Mouse (Mus musculus) brain, embryonic 14.5 days (tissue): ENCODE measurements at regions not wholly inside any gene's neighbourhood (a gene's known extent, or its start where the extent isn't known, plus 50 kb on each side); places are given as distances from the start of the nearest gene placed in this dataset.

Experiments
- CTCF ChIP-seq: fragments of 200-500 bp; IDR thresholded peaks from 2 replicates; pipeline ENCODE4 v1.5.1; 2012; ENCODE audit warnings: inconsistent platforms, mild to moderate bottlenecking, moderate library complexity, borderline replicate concordance; ENCODE audit not compliant: insufficient read depth, insufficient read length; ENCODE audit errors: extremely low read depth
- POLR2A ChIP-seq: fragments of 200-500 bp; IDR thresholded peaks from 2 replicates; pipeline ENCODE4 v1.6.1; 2012; ENCODE audit warnings: mild to moderate bottlenecking, inconsistent platforms, borderline replicate concordance; ENCODE audit not compliant: poor library complexity, insufficient read depth, insufficient read length, severe bottlenecking; ENCODE audit errors: extremely low read depth

DNA sequence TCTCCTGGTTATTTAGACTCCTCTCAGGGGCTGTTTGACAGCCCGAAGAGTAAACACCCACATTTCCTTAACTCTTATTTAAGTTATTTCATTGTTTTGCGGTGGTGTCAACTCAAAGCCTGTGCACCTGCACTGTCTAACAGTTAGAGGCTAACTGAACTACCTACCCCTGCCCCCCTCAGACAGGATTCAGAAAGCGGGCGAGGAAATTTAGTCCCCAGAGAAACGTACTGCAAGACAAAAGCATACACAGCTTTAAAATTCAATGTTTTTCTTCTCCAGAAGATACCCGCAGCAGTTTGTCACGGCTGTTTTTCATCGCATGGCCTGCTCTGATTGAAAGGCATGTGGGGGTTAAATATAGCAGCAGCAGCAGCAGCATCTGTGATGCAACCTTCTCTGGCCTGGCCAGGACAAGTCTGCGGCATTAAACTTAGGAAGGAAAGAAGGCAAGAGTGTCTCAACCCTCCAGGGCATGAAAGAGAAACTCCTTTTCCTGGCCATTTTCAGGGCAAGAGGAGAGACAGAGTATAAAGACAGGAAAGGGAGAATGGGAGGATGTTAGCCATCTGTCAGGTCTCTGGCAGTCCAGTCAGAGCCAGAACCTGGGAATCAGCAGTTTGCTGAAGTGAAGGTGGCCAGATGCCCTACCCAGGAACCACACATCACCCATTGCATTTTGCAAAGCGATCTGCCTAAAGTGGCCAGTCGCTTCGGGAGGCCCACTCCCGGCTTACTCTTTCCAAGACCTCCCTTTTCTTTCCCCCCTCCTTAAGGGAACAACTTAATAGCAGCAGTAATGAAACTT lies 53.9 kb upstream of the Lrig2 start:
- no peak for TF ChIP-seq POLR2A
- no peak for TF ChIP-seq CTCF
